Mouse (Mus musculus): ENCODE data around the gene Ypel1. TPM values are rescaled to one million over a fixed set of nuclear protein-coding genes. Genes with fewer than 3 reads are reported as not detected.

Gene Ypel1
- total RNA-seq, 2 experiments from 2014 or later, result 39.8 to 40.5 TPM

Small RNA genes lying within 50 kb of the gene (microRNA-seq; reads per million reads assigned to microRNA genes)
- gene Mir130b (49.6 to 61.4 reads per million in 2 experiments), gene Mir301b (1.8 to 3.0 reads per million in 2 experiments)

Other genes with a start within 250 kb of the Ypel1 start
- gene Spag6l, start 240.2 kb upstream of the Ypel1 start, total RNA-seq (2021), result 10 to 100 TPM in 1 of 2 experiments, 1 to 10 TPM in 1; 8.7 to 10.6 TPM
- not detected for gene Igll1, start 205.7 kb upstream of the Ypel1 start, total RNA-seq (2021)
- gene Top3b, start 199.0 kb upstream of the Ypel1 start, total RNA-seq (2021), result 10 to 100 TPM; 61.5 to 70.4 TPM
- gene Vpreb1, start 198.9 kb upstream of the Ypel1 start, total RNA-seq (2021), result 1 to 10 TPM in 1 of 2 experiments, under 1 TPM in 1; 0.52 to 1.6 TPM
- 10 to 100 TPM; 43.2 to 44.0 TPM for gene Ppm1f, start 173.2 kb upstream of the Ypel1 start, total RNA-seq (2021)
- 100 to 1,000 TPM; 519 to 524 TPM for gene Mapk1, start 86.3 kb upstream of the Ypel1 start, total RNA-seq (2021)
- 100 to 1,000 TPM in 1 of 2 experiments, 10 to 100 TPM in 1; 86.7 to 102 TPM for gene Ppil2, start 41.6 kb downstream of the Ypel1 start, total RNA-seq (2021)
- 1 to 10 TPM in 1 of 2 experiments, not detected in 1; 1.0 TPM for gene 2610318N02Rik, start 55.5 kb downstream of the Ypel1 start, total RNA-seq (2021)
- gene Sdf2l1, start 62.7 kb downstream of the Ypel1 start, total RNA-seq (2021), result 10 to 100 TPM; 16.4 to 27.1 TPM
- 10 to 100 TPM; 27.7 to 31.8 TPM for gene Ydjc, start 74.9 kb downstream of the Ypel1 start, total RNA-seq (2021)
- 1 to 10 TPM; 2.1 to 2.2 TPM for gene Ccdc116, start 77.5 kb downstream of the Ypel1 start, total RNA-seq (2021)
- gene Ube2l3, start 133.0 kb downstream of the Ypel1 start, total RNA-seq (2021), result 100 to 1,000 TPM; 149 to 162 TPM
- gene Rimbp3, start 138.9 kb downstream of the Ypel1 start, total RNA-seq (2021), result 1 to 10 TPM; 3.1 to 4.2 TPM
- gene Hic2, start 163.9 kb downstream of the Ypel1 start, total RNA-seq (2021), result 1 to 10 TPM; 4.1 to 5.7 TPM
- 100 to 1,000 TPM in 1 of 2 experiments, 10 to 100 TPM in 1; 83.7 to 112 TPM for gene Tmem191c, start 206.4 kb downstream of the Ypel1 start, total RNA-seq (2021)

Measured in layer of hippocampus, postnatal 25 days (tissue).